Mouse (Mus musculus) left cerebral cortex, postnatal 14 days (tissue): Measurements from ENCODE around the gene Wfdc1. TPM values are rescaled to one million over a fixed set of nuclear protein-coding genes. Genes with fewer than 3 reads are reported as not detected.

ENCODE experiments used
- DNase-seq, 2 experiments: peaks; one replicate each; pipeline ENCODE4 v3.0.0; 2021 to 2022; ENCODE audit warnings: low spot score in 2 of 2, mixed read lengths in 1 of 2
- intact Hi-C: fragments of 180-260 bp; cut with DNase I; formaldehyde crosslinking; loops from one replicate; pipeline ENCODE4 v1.15.1; 2025
- long read RNA-seq, 2 experiments: library from polyadenylated mRNA; stranded (forward); transcript quantifications; one replicate each; pipeline ENCODE4 v2.0.0; 2021
- total RNA-seq, 2 experiments: library from RNA; stranded (reverse); gene quantifications; 2 replicates each; pipeline ENCODE4 v1.2.3; 2021

The Wfdc1 gene
- total RNA-seq: 1 to 10 TPM; 8.8 to 9.3 TPM
- long read RNA-seq, experiment 1, transcript Wfdc1-201 (7 exons, 1,371 nt): major isoform, 6 of 8 reads
- long read RNA-seq, experiment 1, partial matches to known transcripts: 0 of 8 reads
- long read RNA-seq, experiment 1, other reads (novel, unspliced or antisense): 2 of 8 reads
- long read RNA-seq, experiment 2, transcript Wfdc1-201 (7 exons, 1,371 nt): major isoform, 5 of 6 reads
- long read RNA-seq, experiment 2, partial matches to known transcripts: 1 of 6 reads
- long read RNA-seq, experiment 2, other reads (novel, unspliced or antisense): 0 of 6 reads

- intact Hi-C loops: no loop called here
- no peak for DNase-seq
Observed at GRCm38 (mm10) chr8:119666219-119666951, at the start of gene Wfdc1. Gene Wfdc1, plus strand, starts transcription at chr8:119666365.

DNA sequence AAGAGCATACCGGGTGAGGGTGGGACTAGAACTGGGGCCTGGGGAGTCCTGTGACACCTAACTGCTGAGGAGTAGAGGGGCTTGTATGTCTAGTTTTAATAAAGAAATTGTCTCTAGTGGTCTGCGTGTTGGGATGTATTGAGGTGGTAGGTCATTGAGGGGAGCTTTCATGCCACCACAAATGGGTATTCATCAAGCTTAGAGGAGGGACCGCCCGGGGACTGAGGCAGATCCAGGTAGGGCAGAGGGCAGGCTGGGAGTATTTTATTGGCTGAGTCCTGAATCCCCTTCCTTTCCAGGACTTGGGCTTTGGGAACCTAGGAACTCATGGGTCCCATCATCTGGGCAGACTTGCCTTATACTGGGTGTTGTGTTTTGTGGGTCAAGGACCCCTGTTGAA is 49.4 kb upstream of the Wfdc1 start:
- intact Hi-C loops: no loop called here

DNA sequence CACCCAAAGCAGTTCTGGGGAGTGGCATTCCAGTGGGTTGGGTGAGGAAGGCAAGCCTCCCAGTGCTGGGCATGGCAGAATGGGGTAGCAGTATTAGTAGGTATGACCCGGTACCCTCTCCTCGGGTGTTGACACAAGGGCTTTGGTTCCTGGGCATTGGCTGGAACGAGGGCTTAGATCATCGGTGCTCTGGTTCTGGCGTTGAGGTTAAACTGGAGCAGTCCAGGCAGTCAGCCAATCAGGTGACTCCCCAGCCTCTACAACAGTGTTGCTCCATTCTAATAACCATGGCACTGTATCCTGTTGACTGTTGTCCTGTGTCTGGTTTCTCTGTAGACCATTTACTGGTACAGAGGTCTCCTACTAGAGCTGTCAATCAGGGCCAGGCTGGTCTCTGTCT is 48.6 kb upstream of the Wfdc1 start:
- intact Hi-C loops: no loop called here
- no peak for DNase-seq

More for the DNA sequence above, 49.4 kb upstream of the Wfdc1 start:
- DNase-seq: no peak

DNA sequence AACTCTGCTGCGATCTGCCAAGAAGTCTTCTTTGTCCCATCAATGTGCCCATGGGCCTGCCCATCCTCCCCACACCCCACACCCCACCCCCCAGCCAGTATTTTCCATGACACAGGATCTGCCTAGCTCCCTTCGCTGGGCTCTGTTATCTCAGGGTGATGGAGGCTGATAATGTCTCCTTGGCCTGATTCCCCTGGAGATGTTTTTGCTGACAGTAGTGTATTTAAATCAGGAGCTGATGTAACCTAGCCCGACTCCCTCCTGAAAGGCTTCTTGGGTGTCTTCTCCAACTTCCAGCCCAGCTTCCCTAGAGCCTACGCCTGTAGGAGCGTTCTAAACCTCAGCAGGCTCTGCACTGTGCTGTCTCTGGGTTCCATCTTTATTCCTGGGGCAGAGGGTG is 47.3 kb upstream of the Wfdc1 start:
- DNase-seq: no peak
- intact Hi-C loops: no loop called here

GRCm38 (mm10) chr8:119620116-119620840 is 45.9 kb upstream of the Wfdc1 start:
- intact Hi-C loops: no loop called here
- no peak for DNase-seq

DNA sequence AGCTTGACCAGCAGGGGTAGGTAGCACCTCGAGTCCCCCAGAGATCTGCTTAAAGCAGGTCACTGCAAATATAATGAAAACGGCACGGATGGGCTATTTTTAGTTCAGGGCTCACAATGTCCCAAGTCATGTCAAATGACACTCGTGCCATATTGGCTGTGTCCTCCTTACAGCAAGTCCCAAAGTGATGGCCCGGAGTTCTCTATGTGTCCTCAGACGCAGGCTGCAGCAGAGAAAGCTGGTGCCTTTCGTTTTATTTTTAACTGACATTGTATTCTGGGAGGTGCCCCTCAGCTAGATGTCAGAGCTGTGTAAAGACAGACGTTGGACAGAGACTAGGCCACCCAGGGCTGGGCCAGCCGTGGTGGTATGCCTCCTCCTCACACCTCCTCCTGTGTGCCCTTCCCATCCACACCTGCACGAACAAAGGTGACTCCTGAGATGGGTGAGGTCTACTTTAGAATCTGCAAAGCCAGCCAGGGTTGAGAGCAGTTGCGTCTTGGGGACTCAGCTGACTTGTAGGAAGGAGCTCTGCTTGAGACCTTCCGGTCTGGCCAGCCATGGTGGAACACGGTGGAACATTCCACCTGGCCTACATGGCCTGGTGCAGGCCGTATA is 45.2 kb upstream of the Wfdc1 start:
- intact Hi-C loops: no loop called here
- no peak for DNase-seq

DNA sequence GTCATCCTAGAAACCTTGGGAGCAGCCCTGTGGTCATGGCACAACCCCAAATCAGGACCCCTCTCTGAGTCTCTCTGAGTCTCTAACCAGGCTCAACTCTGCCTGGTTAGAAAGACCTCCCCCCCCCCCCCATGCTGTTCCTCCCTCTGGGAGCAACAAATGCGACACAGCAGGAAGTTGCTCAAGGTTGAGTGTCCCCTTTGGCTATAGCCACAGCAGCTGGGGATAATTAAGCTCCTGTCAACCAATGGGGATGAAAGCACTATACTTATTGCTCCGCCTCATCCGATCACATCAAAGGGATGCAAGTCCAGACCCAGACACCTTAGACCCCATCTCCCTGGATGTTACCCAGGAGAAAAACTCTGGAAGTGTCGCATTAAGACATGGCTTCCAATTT is 43.6 kb upstream of the Wfdc1 start:
- intact Hi-C loops: no loop called here
- no peak for DNase-seq

DNA sequence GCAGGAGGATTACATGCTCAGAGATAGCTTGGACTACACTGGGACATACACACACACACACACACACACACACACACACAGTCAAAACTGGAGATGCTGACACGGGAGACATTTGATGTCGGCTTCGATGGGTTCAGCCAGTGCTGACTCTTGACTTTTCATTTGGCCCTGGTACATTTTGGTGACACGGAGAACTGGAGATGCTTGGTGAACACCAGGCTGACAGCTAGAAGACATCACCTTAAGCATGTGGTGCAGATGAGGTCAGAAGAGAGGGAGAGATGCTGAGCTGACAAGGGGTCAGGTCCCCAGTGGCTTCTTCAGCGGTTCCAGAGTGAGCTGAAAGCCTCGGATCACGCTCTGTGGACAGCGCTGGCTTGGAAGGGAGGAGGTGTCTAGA is 43.1 kb upstream of the Wfdc1 start:
- intact Hi-C loops: no loop called here
- DNase-seq: no peak

GRCm38 (mm10) chr8:119623744-119624143 is 42.4 kb upstream of the Wfdc1 start:
- no peak for DNase-seq
- intact Hi-C loops: no loop called here

GRCm38 (mm10) chr8:119624916-119625315 is 41.2 kb upstream of the Wfdc1 start:
- intact Hi-C loops: no loop called here
- DNase-seq: no peak

DNA sequence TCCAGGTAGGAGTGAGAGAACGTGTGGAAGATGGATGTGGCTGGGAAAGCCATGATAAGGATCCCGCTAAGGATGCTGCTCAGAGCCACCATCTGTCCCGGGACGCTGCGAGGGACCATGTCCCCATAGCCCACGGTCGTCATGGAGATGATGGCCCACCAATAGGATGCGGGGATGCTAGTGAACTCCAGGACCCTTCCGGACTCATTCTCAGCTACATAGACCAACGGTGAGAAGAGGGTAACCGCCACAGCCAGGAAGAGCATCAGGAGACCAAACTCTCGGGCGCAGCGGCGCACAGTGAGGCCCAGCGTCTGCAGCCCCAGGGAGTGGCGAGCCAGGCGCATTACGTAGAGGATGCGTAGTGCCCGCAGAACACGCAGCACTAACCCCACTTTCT is 40.4 kb upstream of the Wfdc1 start:
- intact Hi-C loops: no loop called here
- DNase-seq: no peak

DNA sequence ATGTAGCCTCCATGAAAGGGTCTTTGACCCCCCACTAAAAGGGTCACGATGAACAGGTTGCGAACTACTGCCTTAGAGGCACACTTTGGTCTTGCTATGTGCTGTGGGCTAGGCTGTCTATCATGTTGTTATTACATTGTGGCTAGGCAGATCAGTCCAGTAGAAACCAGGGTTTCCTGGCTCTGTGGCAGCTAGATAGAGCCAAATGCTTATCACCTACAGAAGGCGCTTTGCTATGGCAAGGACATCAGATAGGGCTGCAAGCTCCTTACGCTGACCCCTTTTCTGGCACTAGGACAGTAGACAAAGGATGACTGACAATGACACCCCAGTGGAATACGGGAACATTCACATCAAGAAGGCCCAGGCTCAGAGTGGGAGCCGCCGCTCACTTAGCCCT is 39.0 kb upstream of the Wfdc1 start:
- intact Hi-C loops: no loop called here
- DNase-seq: no peak

DNA sequence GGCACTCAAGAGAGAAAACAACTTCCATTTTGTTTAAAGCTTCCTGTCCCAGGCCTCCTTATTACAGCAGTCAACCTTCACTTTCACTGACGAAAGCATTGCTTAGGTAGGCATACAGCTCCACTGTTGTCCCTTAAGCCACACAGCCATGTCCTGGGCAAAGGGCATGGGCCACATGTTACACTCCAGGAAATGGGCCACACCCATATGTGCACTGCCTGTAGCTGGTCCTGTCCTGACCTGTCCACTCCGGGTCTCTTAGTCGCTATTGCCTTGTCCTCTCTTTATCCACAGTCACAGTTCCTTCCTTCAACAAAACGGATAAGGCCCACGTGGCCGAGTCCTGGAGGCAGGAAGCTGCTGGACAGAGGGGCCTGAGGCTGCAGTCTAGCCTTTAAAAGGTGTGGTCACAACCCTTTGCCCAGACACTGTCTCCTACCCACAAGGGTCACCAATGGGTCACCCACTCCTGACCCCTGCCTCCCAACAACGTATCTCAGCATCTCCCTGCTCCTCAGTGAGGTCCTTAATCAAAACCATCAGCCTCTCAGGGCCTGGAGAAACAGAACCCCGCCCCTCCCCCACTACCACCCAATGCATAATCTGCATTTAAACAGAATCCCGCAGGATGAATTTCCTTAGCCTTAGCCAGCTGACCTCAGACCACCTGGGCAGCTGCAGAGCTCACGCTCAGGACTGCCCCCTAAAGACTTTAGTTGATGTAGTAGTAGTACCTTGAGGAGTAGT is 38.4 kb upstream of the Wfdc1 start:
- DNase-seq: no peak
- intact Hi-C loops: no loop called here

GRCm38 (mm10) chr8:119630841-119631240 is 35.3 kb upstream of the Wfdc1 start:
- no peak for DNase-seq
- intact Hi-C loops: no loop called here

DNA sequence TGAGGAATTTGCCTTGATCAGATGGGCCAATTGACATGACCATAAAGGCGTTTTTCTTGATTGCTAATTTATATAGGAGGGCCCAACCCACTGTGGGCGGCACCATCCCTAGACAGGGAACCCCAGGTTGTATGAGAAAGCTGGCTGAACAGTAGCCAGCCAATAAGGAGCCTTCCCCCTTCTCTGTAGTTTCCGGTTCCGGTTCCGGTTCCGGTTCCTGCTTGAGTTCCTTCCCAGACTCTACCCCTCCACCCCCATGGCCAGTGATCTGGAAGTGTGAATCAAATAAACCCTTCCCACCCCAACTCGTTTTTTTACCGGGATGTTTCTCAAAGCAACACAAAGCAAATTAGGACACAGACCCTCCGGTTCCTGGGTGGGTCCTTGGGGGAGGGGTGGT is 33.9 kb upstream of the Wfdc1 start:
- DNase-seq: no peak
- intact Hi-C loops: no loop called here

DNA sequence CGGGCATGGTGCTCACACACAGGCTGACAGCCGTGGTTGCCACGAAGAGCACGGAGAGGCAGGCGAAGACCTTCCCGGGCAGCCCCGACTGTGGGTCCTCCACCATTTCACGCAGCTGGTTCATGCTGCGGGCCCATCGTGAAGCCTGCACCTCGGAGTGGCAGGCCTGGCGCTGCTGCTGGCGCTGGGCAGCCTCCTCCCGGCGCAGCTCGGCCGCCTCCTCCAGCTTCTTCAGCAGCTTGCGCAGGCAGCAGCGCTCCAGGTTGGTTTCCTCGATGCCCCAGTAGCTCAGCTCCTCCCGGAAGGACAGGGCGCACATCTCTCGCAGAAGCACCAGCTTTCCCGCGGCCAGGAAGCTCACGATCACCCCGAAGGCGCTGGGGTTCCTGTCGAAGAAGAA is 33.3 kb upstream of the Wfdc1 start:
- peak in 1 of 2 experiments; percentile 22 for DNase-seq
- intact Hi-C loops: no loop called here

DNA sequence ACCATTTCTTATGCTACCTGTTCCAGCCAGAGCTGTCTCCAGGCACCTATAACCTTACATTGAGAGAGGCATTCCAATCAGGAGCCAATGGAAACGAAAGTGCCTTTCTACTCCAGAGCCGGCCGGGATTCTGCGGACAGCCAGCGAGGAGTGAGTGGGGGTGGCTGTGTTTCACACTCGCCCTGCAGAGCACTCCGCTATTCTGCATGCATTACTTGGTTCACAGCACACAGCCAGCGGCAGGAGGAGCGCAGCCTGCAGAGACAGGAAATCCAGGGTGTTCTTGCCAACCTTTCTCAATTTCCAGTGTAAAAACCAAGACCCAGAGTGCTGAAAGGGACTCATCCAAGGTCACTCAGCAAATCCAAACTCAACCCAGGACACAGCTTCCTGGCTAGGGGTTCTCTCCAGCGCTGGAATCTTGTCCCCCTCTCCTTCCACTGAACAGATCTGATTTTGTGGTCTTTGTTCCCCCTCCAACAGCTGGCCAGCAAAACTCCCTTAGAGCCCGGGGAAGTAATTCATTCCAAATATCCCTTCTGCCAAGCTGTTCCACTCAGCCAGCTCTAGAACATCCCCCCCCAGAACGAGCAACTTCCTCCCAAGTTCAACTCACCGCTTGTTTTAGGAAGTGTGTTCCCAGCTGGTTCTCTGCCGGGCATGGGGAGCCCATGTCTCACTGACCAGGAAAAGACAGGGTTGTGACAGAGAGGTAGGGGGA is 31.4 kb upstream of the Wfdc1 start:
- DNase-seq: no peak
- intact Hi-C loops: no loop called here

- intact Hi-C loops: no loop called here
- no peak for DNase-seq
Observed at GRCm38 (mm10) chr8:119635378-119635777, 30.8 kb upstream of the Wfdc1 start, which contains the start of gene Kcng4. Gene Kcng4, minus strand, starts transcription at chr8:119635680.

DNA sequence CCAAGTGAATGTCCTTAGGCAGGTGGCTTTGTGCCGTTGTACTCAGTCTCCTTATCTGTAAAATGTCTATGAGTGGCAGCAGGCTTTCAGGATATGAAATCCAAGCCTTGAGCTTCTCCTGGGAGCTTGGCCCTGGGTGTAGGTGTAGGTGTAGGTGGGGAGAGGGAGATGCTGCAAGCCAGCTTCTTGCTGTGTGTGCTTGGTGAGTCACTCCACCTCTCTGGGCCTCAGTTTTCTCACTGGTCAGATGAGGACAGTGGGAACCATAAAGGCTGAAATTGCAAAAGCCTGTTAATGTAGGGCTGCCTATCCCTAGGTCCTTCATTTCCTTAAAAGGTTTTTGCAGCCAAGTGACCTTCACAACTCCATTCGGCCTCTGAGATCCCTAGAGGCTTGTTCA is 30.2 kb upstream of the Wfdc1 start:
- DNase-seq: no peak
- intact Hi-C loops: no loop called here
